Mouse (Mus musculus) monocyte, adult 2 months (primary cell): ENCODE measurements around the gene Olfr556.
"Not testable (repeated sequence)": the region's sequence is repeated elsewhere in the genome, so short reads cannot be mapped to it uniquely, and the experiment has no call there.

Experiments used
- DNase-seq, 2 experiments: peaks; one replicate each; pipeline ENCODE4 v3.0.0; 2022; ENCODE audit warnings: low spot score in 2 of 2, low read depth in 1 of 2

Gene Olfr556

GRCm38 (mm10) chr7:102664599-102664998, at the start of gene Olfr556:
Gene Olfr556, plus strand, starts transcription at chr7:102664899.
- no peak for DNase-seq

GRCm38 (mm10) chr7:102618118-102618517, 46.6 kb upstream of the Olfr556 start, which contains the start of gene Olfr553:
Gene Olfr553, minus strand, starts transcription at chr7:102618218.
- no peak for DNase-seq

GRCm38 (mm10) chr7:102619608-102620007, 45.1 kb upstream of the Olfr556 start:
- DNase-seq, result no peak

- not testable (repeated sequence) for DNase-seq
Measured at GRCm38 (mm10) chr7:102620368-102620767, 44.3 kb upstream of the Olfr556 start.

GRCm38 (mm10) chr7:102636665-102637064, 28.0 kb upstream of the Olfr556 start:
- peak in 1 of 2 experiments; percentile 18 for DNase-seq

- no peak for DNase-seq
Measured at GRCm38 (mm10) chr7:102638132-102638531, 26.6 kb upstream of the Olfr556 start, which contains the start of gene Olfr554. Gene Olfr554, plus strand, starts transcription at chr7:102638432.

GRCm38 (mm10) chr7:102644945-102645344, 19.8 kb upstream of the Olfr556 start:
- not testable (repeated sequence) for DNase-seq

- DNase-seq, result no peak
Measured at GRCm38 (mm10) chr7:102658523-102658922, 6.2 kb upstream of the Olfr556 start, which contains the start of gene Olfr555. Gene Olfr555, plus strand, starts transcription at chr7:102658823.

- DNase-seq, result no peak
Measured at GRCm38 (mm10) chr7:102665378-102665777, 679 bp downstream of the Olfr556 start.

- DNase-seq, result no peak
Measured at GRCm38 (mm10) chr7:102676225-102676624, 11.5 kb downstream of the Olfr556 start.

- no peak for DNase-seq
Measured at GRCm38 (mm10) chr7:102681916-102682315, 17.2 kb downstream of the Olfr556 start.

- DNase-seq, result peak; percentile 17 to 44
Measured at GRCm38 (mm10) chr7:102686944-102687501, 22.3 kb downstream of the Olfr556 start, which contains the start of gene Trim68. Gene Trim68, minus strand, starts transcription at chr7:102687327.

GRCm38 (mm10) chr7:102695358-102696125, 30.8 kb downstream of the Olfr556 start, which contains the start of gene Olfr557:
Gene Olfr557, plus strand, starts transcription at chr7:102695910.
- DNase-seq, result no peak

GRCm38 (mm10) chr7:102698461-102698860, 33.8 kb downstream of the Olfr556 start:
- DNase-seq, result no peak

GRCm38 (mm10) chr7:102701915-102702314, 37.2 kb downstream of the Olfr556 start, which contains the start of gene Olfr558:
Gene Olfr558, plus strand, starts transcription at chr7:102702215.
- no peak for DNase-seq

GRCm38 (mm10) chr7:102718970-102719369, 54.3 kb downstream of the Olfr556 start, which contains the start of gene Olfr33:
Gene Olfr33, minus strand, starts transcription at chr7:102719070.
- DNase-seq, result no peak
